Mouse (Mus musculus) myocyte (in vitro differentiated cells): ENCODE data around the gene Klhl3. TPM values are rescaled to one million over a fixed set of nuclear protein-coding genes. Genes with fewer than 3 reads are reported as not detected.

Experiments used
- H3K27me3 ChIP-seq: one replicate; pipeline ENCODE4 v1.6.1; 2011; ENCODE audit not compliant: control insufficient read depth, insufficient read depth, insufficient read length
- H3K36me3 ChIP-seq: one replicate; pipeline ENCODE4 v1.6.1; 2011; ENCODE audit not compliant: control insufficient read depth, insufficient read depth
- H3K4me2 ChIP-seq: one replicate; pipeline ENCODE4 v1.6.1; 2011; ENCODE audit warnings: low read depth, control low read depth
- H3K4me3 ChIP-seq: one replicate; pipeline ENCODE4 v1.5.1; 2011; ENCODE audit warnings: mild to moderate bottlenecking, control low read depth, moderate library complexity
- H3K79me2 ChIP-seq: one replicate; pipeline ENCODE4 v1.6.1; 2011; ENCODE audit not compliant: control insufficient read depth, insufficient read depth
- H3ac ChIP-seq: one replicate; pipeline ENCODE4 v1.6.1; 2011; ENCODE audit not compliant: control insufficient read depth, insufficient read length
- CEBPB ChIP-seq: IDR thresholded peaks from 2 replicates; pipeline ENCODE4 v1.6.1; 2011; ENCODE audit warnings: mild to moderate bottlenecking, moderate library complexity; ENCODE audit not compliant: poor library complexity, insufficient read depth, severe bottlenecking
- E2F4 ChIP-seq: IDR thresholded peaks from one replicate; pipeline ENCODE4 v1.6.1; 2011; ENCODE audit warnings: mild to moderate bottlenecking, control low read depth, moderate library complexity; ENCODE audit not compliant: insufficient read depth
- MAX ChIP-seq: IDR thresholded peaks from one replicate; pipeline ENCODE4 v1.6.1; 2011; ENCODE audit warnings: low read depth, mild to moderate bottlenecking, control low read depth
- MYOD1 ChIP-seq, 3 experiments: IDR thresholded peaks; one replicate each; pipeline ENCODE4 v1.6.1; 2011; ENCODE audit warnings: control low read depth in 2 of 3, low read depth in 2 of 3, mild to moderate bottlenecking in 2 of 3, moderate library complexity in 1 of 3; ENCODE audit not compliant: insufficient read length in 2 of 3, control insufficient read depth in 1 of 3
- MYOG ChIP-seq, 3 experiments: IDR thresholded peaks; one replicate each; pipeline ENCODE4 v1.6.1; 2011; ENCODE audit warnings: control low read depth in 2 of 3, low read depth in 2 of 3, mild to moderate bottlenecking in 2 of 3; ENCODE audit not compliant: insufficient read length in 2 of 3, control insufficient read depth in 1 of 3, insufficient read depth in 1 of 3
- POLR2A ChIP-seq: IDR thresholded peaks from one replicate; pipeline ENCODE4 v1.6.1; 2011; ENCODE audit warnings: low read depth, mild to moderate bottlenecking, control low read depth, moderate library complexity; ENCODE audit not compliant: insufficient read length
- POLR2AphosphoS2 ChIP-seq: IDR thresholded peaks from one replicate; pipeline ENCODE4 v1.6.1; 2011; ENCODE audit warnings: low read depth, control low read depth; ENCODE audit not compliant: insufficient read length
- REST ChIP-seq: IDR thresholded peaks from one replicate; pipeline ENCODE4 v1.6.1; 2011; ENCODE audit warnings: mild to moderate bottlenecking, control low read depth, moderate library complexity; ENCODE audit not compliant: insufficient read depth, insufficient read length
- SRF ChIP-seq: IDR thresholded peaks from one replicate; pipeline ENCODE4 v1.6.1; 2011; ENCODE audit warnings: low read depth; ENCODE audit not compliant: control insufficient read depth, insufficient read length
- TCF12 ChIP-seq: IDR thresholded peaks from one replicate; pipeline ENCODE4 v1.6.1; 2011; ENCODE audit warnings: mild to moderate bottlenecking, control low read depth; ENCODE audit not compliant: poor library complexity, insufficient read depth, severe bottlenecking
- TCF3 ChIP-seq: IDR thresholded peaks from one replicate; pipeline ENCODE4 v1.6.1; 2011; ENCODE audit warnings: low read depth, control low read depth; ENCODE audit not compliant: insufficient read length
- USF1 ChIP-seq: IDR thresholded peaks from one replicate; pipeline ENCODE4 v1.6.1; 2011; ENCODE audit warnings: low read depth, mild to moderate bottlenecking, control low read depth, moderate library complexity
- polyA plus RNA-seq: library from polyadenylated mRNA; unstranded; fragments of >200 nt; fragmentation: generic; extraction: Trizol; gene quantifications from one replicate; pipeline ENCODE4 v1.2.1, GENCODE M21; 2012; ENCODE audit warnings: missing spikeins

Gene Klhl3
- polyA plus RNA-seq, 1 experiment = 0.01 TPM

GRCm38 (mm10) chr13:58011526-58011925 lies 101.9 kb downstream of the Klhl3 start:
- no peak overlapping the region for H3K4me3 ChIP-seq
- H3K27me3 ChIP-seq = peaks cover 16% of the 10 kb centered on the region
- no peak overlapping the region for H3ac ChIP-seq
- no peak for TF ChIP-seq MYOD1 (IDR thresholded peaks at IDR 0.05; ENCODE audit: control insufficient read depth in 1 of 3, insufficient read length in 2 of 3, low read depth in 2 of 3)
- no peak for TF ChIP-seq E2F4
- TF ChIP-seq USF1 = no peak
- no peak overlapping the region for H3K4me2 ChIP-seq
- no peaks in the 10 kb centered on the region for H3K79me2 ChIP-seq
- no peaks in the 10 kb centered on the region for H3K36me3 ChIP-seq

- Histone ChIP-seq H3K79me2 (no peaks in the 10 kb centered on the region), H3K27me3 (peaks cover 14% of the 10 kb centered on the region), H3K4me2 (no peak overlapping the region), H3ac (no peak overlapping the region), H3K4me3 (no peak overlapping the region), H3K36me3 (no peaks in the 10 kb centered on the region)
- TF ChIP-seq POLR2AphosphoS2 (no peak), POLR2A (no peak), MAX (no peak), TCF3 (no peak), MYOD1 (IDR thresholded peaks at IDR 0.05; ENCODE audit: control insufficient read depth in 1 of 3, insufficient read length in 2 of 3, low read depth in 2 of 3) (no peak), REST (no peak), E2F4 (no peak), TCF12 (no peak), MYOG (IDR thresholded peaks at IDR 0.05; ENCODE audit: control insufficient read depth in 1 of 3, insufficient read depth in 1 of 3, insufficient read length in 2 of 3, low read depth in 2 of 3) (no peak), SRF (no peak), USF1 (no peak), CEBPB (no peak)
These were observed 103.0 kb downstream of the Klhl3 start for GRCm38 (mm10) chr13:58010416-58010815.

GRCm38 (mm10) chr13:58009275-58009674 lies 104.1 kb downstream of the Klhl3 start:
- peaks cover 8% of the 10 kb centered on the region for H3K27me3 ChIP-seq
- H3K4me2 ChIP-seq = no peak overlapping the region
- H3ac ChIP-seq = no peak overlapping the region
- TF ChIP-seq TCF3 (no peak), SRF (no peak), MYOD1 (IDR thresholded peaks at IDR 0.05; ENCODE audit: control insufficient read depth in 1 of 3, insufficient read length in 2 of 3, low read depth in 2 of 3) (no peak), TCF12 (no peak), REST (no peak), POLR2AphosphoS2 (no peak), CEBPB (no peak), E2F4 (no peak), POLR2A (no peak), MAX (no peak), MYOG (IDR thresholded peaks at IDR 0.05; ENCODE audit: control insufficient read depth in 1 of 3, insufficient read depth in 1 of 3, insufficient read length in 2 of 3, low read depth in 2 of 3) (no peak), USF1 (no peak)
- H3K4me3 ChIP-seq = no peak overlapping the region
- H3K79me2 ChIP-seq = no peaks in the 10 kb centered on the region
- H3K36me3 ChIP-seq = no peaks in the 10 kb centered on the region

GRCm38 (mm10) chr13:58008038-58008364 lies 105.4 kb downstream of the Klhl3 start:
- no peaks in the 10 kb centered on the region for H3K36me3 ChIP-seq
- no peak overlapping the region for H3K4me2 ChIP-seq
- no peaks in the 10 kb centered on the region for H3K27me3 ChIP-seq
- H3K79me2 ChIP-seq = no peaks in the 10 kb centered on the region
- H3K4me3 ChIP-seq = no peak overlapping the region
- no peak overlapping the region for H3ac ChIP-seq
- TF ChIP-seq E2F4 = no peak
- no peak for TF ChIP-seq TCF12
- no peak for TF ChIP-seq CEBPB
- no peak for TF ChIP-seq REST
- no peak for TF ChIP-seq TCF3
- TF ChIP-seq MYOG (IDR thresholded peaks at IDR 0.05; ENCODE audit: control insufficient read depth in 1 of 3, insufficient read depth in 1 of 3, insufficient read length in 2 of 3, low read depth in 2 of 3) = peak in 1 of 3 experiments; percentile 13

- Histone ChIP-seq H3K36me3 (no peaks in the 10 kb centered on the region), H3K4me2 (no peak overlapping the region), H3K27me3 (no peaks in the 10 kb centered on the region), H3K79me2 (no peaks in the 10 kb centered on the region), H3ac (no peak overlapping the region), H3K4me3 (no peak overlapping the region)
- no peak for TF ChIP-seq MAX
- no peak for TF ChIP-seq TCF3
- no peak for TF ChIP-seq E2F4
- TF ChIP-seq USF1 = no peak
- no peak for TF ChIP-seq SRF
These were observed 105.9 kb downstream of the Klhl3 start for GRCm38 (mm10) chr13:58007256-58008037.
